Mouse (Mus musculus): ENCODE data around the gene Slc29a2. TPM values are rescaled to one million over a fixed set of nuclear protein-coding genes. Genes with fewer than 3 reads are reported as not detected.

The Slc29a2 gene
- polyA plus RNA-seq, 1 experiment = 0.58 TPM

GRCm38 (mm10) chr19:5045531-5045930 is 21.9 kb downstream of the Slc29a2 start:
- peaks cover 68% of the 10 kb centered on the region for H3K36me3 ChIP-seq (replicated peaks; ENCODE audit: low read length)
- H3K27me3 ChIP-seq (replicated peaks) = no peaks in the 10 kb centered on the region
- H3K9me3 ChIP-seq = no peaks in the 10 kb centered on the region
- no peak for TF ChIP-seq FLI1 (IDR thresholded peaks at IDR 0.05; ENCODE audit: low read length)
- TF ChIP-seq GATA1 (IDR thresholded peaks at IDR 0.05; ENCODE audit: borderline replicate concordance, low read length) = no peak
- no peak overlapping the region for H3K4me3 ChIP-seq (replicated peaks)
- H3K4me1 ChIP-seq = peaks cover 41% of the 10 kb centered on the region

DNA sequence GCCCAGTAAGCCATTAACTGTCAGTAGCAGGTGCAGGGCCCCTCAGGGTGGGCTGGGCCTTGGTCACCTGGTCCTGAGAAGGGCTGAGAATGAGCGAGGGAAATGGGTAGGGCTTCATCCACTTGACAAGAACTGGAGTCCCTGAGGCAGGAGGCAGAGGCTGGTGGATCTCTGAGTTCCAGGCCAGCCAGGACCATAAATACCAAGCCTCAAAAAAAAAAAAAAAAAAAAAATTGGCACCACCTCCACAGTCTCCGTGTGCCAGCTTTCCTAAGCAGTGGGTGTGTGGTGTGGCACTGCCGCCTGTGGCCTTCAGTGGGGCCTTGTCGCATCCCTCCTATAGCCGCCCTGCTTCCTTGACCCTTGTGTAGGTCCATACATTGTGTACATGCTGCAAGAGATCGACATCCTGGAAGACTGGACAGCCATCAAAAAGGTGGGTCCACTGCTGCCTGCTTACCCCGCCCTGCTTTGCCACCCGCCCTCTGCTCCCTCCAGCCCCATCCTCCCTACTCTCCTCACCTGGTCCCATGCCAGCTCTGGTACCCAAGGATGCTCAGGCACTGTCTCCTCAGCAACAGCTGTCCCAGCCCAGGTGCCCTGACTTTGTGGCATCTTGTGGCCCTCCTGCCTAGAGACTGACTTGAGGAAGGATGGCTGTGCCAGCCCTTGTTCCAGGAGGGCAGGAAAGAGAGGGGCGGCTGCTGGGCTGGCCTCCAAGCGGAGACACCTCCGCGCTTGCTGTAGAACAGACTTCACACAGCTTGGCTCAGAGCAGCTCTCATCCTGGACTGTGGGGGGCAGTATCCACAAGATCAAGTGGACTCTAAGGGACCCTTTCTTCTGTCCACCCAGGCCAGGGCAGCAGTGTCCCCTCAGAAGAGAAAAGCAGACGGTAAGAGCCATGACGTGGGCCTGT is 24.7 kb downstream of the Slc29a2 start:
- Histone ChIP-seq H3K36me3 (replicated peaks; ENCODE audit: low read length) (peaks cover 61% of the 10 kb centered on the region), H3K9me3 (no peaks in the 10 kb centered on the region), H3K27me3 (replicated peaks) (peaks cover 25% of the 10 kb centered on the region), H3K4me1 (peaks cover 40% of the 10 kb centered on the region), H3K4me3 (replicated peaks) (no peak overlapping the region)
- TF ChIP-seq GATA1 (IDR thresholded peaks at IDR 0.05; ENCODE audit: borderline replicate concordance, low read length) (no peak), FLI1 (IDR thresholded peaks at IDR 0.05; ENCODE audit: low read length) (no peak)

- H3K36me3 ChIP-seq (replicated peaks; ENCODE audit: low read length) = peaks cover 54% of the 10 kb centered on the region
- peaks cover 45% of the 10 kb centered on the region for H3K4me1 ChIP-seq
- H3K27me3 ChIP-seq (replicated peaks) = peaks cover 32% of the 10 kb centered on the region
- no peaks in the 10 kb centered on the region for H3K9me3 ChIP-seq
- no peak overlapping the region for H3K4me3 ChIP-seq (replicated peaks)
- TF ChIP-seq FLI1 (IDR thresholded peaks at IDR 0.05; ENCODE audit: low read length) (no peak), GATA1 (IDR thresholded peaks at IDR 0.05; ENCODE audit: borderline replicate concordance, low read length) (no peak)
Measured at GRCm38 (mm10) chr19:5049325-5049724, 25.7 kb downstream of the Slc29a2 start.

DNA sequence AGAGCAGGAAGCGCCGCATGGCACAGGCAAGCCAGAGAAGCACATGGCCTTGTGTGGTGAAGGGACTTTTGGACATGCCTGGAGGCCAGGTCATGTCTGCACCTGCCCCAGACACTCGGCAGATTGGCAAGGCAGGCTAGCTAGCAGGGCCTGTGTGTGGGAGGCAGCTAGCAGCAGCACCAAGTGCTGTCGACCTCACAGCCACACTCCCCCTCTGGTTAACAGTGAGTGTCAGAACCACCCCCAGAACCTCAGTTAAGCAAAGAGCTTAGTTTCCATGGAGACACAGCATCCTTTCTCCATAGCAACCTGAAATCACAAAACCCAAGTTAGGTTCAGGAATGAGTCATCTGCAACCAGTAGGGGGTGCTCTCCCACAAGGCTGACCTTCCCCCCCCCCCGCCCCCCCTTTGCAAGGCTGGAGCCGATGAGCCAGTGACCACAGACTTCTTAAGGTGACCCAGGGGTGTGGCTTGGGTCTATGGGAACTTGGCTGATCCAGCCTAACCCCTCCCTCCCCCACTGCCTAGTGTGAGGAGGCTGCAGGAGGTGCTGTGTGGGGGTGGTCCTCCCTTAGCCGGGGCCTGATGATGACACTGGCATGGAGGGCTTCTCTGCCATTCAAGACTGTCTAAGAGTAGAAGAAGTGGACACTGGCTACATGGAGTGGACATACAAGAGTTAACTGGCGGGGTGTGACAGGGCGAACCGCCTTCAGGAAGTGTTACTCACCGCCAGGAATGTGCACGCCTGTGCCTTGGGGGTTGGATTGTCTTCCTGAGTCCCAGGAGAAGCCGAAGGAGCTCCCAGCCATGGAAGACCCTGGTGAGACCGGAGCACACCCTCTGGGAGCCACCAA is 26.6 kb downstream of the Slc29a2 start, which contains the start of gene Rin1:
Gene Rin1, plus strand, starts transcription at position 435 of the 859 bp plus-strand sequence.
- Histone ChIP-seq H3K27me3 (replicated peaks) (peaks cover 42% of the 10 kb centered on the region), H3K4me3 (replicated peaks) (peak within 1 kb of the TSS; percentile 40), H3K36me3 (replicated peaks; ENCODE audit: low read length) (peaks cover 49% of the 10 kb centered on the region), H3K9me3 (no peaks in the 10 kb centered on the region), H3K4me1 (peaks cover 45% of the 10 kb centered on the region)
- TF ChIP-seq FLI1 (IDR thresholded peaks at IDR 0.05; ENCODE audit: low read length) = no peak
- TF ChIP-seq GATA1 (IDR thresholded peaks at IDR 0.05; ENCODE audit: borderline replicate concordance, low read length) = no peak

DNA sequence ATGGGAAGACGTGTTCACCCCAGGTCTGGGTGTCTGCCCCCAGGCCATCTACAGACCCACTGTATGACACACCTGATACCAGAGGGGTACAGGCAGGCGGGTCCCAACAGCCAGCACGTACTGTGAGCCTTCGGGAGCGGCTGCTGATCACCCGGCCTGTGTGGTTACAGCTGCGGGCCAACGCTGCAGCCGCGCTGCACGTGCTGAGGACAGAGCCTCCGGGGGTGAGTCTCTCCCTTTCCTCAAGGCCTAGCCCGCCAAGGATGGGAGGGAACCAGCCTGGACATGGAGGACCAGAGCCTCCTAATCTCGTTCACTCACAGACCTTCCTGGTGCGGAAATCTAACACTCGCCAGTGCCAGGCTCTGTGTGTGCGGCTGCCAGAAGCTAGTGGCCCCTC is 27.4 kb downstream of the Slc29a2 start:
- Histone ChIP-seq H3K36me3 (replicated peaks; ENCODE audit: low read length) (peaks cover 41% of the 10 kb centered on the region), H3K27me3 (replicated peaks) (peaks cover 47% of the 10 kb centered on the region), H3K4me1 (peaks cover 39% of the 10 kb centered on the region), H3K9me3 (no peaks in the 10 kb centered on the region), H3K4me3 (replicated peaks) (no peak overlapping the region)
- TF ChIP-seq FLI1 (IDR thresholded peaks at IDR 0.05; ENCODE audit: low read length) (no peak), GATA1 (IDR thresholded peaks at IDR 0.05; ENCODE audit: borderline replicate concordance, low read length) (no peak)

- H3K27me3 ChIP-seq (replicated peaks) = peaks cover 47% of the 10 kb centered on the region
- H3K4me1 ChIP-seq = peaks cover 43% of the 10 kb centered on the region
- no peaks in the 10 kb centered on the region for H3K9me3 ChIP-seq
- peaks cover 36% of the 10 kb centered on the region for H3K36me3 ChIP-seq (replicated peaks; ENCODE audit: low read length)
- H3K4me3 ChIP-seq (replicated peaks) = no peak overlapping the region
- TF ChIP-seq FLI1 (IDR thresholded peaks at IDR 0.05; ENCODE audit: low read length) (no peak), GATA1 (IDR thresholded peaks at IDR 0.05; ENCODE audit: borderline replicate concordance, low read length) (no peak)
Measured at GRCm38 (mm10) chr19:5051515-5051914, 27.9 kb downstream of the Slc29a2 start.

DNA sequence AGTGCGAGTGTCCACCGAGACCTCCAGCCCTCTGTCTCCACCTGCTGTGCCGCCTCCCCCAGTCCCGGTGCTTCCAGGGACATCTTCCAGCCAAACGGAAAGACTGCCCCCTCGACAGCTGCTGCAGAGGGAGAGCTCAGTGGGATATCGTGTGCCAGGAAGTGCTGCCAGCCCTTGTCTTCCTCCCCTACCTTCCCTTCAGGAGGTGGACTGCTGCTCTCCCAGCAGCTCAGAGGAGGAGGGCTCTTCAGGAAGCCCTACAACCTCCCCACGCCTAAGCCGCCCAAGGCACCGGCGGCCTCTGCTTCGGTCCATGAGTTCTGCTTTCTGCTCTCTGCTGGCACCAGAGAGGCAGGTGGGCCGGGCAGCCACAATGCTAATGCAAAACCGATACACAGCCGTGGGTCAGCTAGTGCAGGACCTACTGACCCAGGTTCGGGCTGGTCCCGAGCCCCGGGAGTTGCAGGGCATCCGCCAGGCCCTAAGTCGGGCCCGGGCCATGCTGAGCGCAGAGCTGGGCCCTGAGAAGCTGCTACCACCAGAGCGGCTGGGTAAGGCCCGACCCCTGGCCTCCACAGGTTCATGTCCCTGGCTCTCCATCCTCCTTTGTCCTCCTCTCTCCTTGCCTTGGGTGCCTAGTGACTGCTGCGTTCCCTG is 28.6 kb downstream of the Slc29a2 start:
- Histone ChIP-seq H3K36me3 (replicated peaks; ENCODE audit: low read length) (peaks cover 29% of the 10 kb centered on the region), H3K27me3 (replicated peaks) (peaks cover 49% of the 10 kb centered on the region), H3K4me3 (replicated peaks) (no peak overlapping the region), H3K9me3 (no peaks in the 10 kb centered on the region), H3K4me1 (peaks cover 51% of the 10 kb centered on the region)
- TF ChIP-seq FLI1 (IDR thresholded peaks at IDR 0.05; ENCODE audit: low read length) (no peak), GATA1 (IDR thresholded peaks at IDR 0.05; ENCODE audit: borderline replicate concordance, low read length) (no peak)

GRCm38 (mm10) chr19:5052853-5053252 is 29.2 kb downstream of the Slc29a2 start:
- Histone ChIP-seq H3K4me3 (replicated peaks) (no peak overlapping the region), H3K27me3 (replicated peaks) (peaks cover 49% of the 10 kb centered on the region), H3K9me3 (no peaks in the 10 kb centered on the region), H3K36me3 (replicated peaks; ENCODE audit: low read length) (peaks cover 23% of the 10 kb centered on the region), H3K4me1 (peaks cover 57% of the 10 kb centered on the region)
- TF ChIP-seq GATA1 (IDR thresholded peaks at IDR 0.05; ENCODE audit: borderline replicate concordance, low read length) = no peak
- no peak for TF ChIP-seq FLI1 (IDR thresholded peaks at IDR 0.05; ENCODE audit: low read length)

GRCm38 (mm10) chr19:5053909-5054308 is 30.2 kb downstream of the Slc29a2 start:
- TF ChIP-seq FLI1 (IDR thresholded peaks at IDR 0.05; ENCODE audit: low read length) (no peak), GATA1 (IDR thresholded peaks at IDR 0.05; ENCODE audit: borderline replicate concordance, low read length) (no peak)
- H3K27me3 ChIP-seq (replicated peaks) = peaks cover 49% of the 10 kb centered on the region

More at GRCm38 (mm10) chr19:5053909-5054308, 30.2 kb downstream of the Slc29a2 start:
- Histone ChIP-seq H3K4me3 (replicated peaks) (no peak overlapping the region), H3K9me3 (no peaks in the 10 kb centered on the region), H3K4me1 (peaks cover 64% of the 10 kb centered on the region), H3K36me3 (replicated peaks; ENCODE audit: low read length) (peaks cover 12% of the 10 kb centered on the region)
